Mouse (Mus musculus): ENCODE data around the gene Ccdc22.

GRCm38 (mm10) chrX:7553474-7553873 lies 51.8 kb downstream of the Ccdc22 start:
- no peak for TF ChIP-seq RCOR1 (conservative IDR thresholded peaks at IDR 0.05; ENCODE audit: low read depth, low read length)
- no peak for TF ChIP-seq E2F4 (IDR thresholded peaks at IDR 0.05; ENCODE audit: insufficient replicate concordance, low read depth, low read length)
- no peak for TF ChIP-seq BHLHE40 (IDR thresholded peaks at IDR 0.05; ENCODE audit: low read depth, low read length)
- no peak for TF ChIP-seq POLR2A (IDR thresholded peaks at IDR 0.05; ENCODE audit: low read depth, low read length)
- no peak for TF ChIP-seq MAX (IDR thresholded peaks at IDR 0.05; ENCODE audit: low read length)
- TF ChIP-seq SIN3A (IDR thresholded peaks at IDR 0.05; ENCODE audit: low read length): no peak
- TF ChIP-seq ETS1 (conservative IDR thresholded peaks at IDR 0.05; ENCODE audit: low read depth, low read length): no peak
- TF ChIP-seq JUND (conservative IDR thresholded peaks at IDR 0.05; ENCODE audit: low read depth, low read length): no peak
- no peak for TF ChIP-seq CTCF (conservative IDR thresholded peaks at IDR 0.05 in 1 of 2, IDR thresholded peaks at IDR 0.05 in 1 of 2; ENCODE audit: low read depth in 2 of 2, low read length in 2 of 2)
- no peak for TF ChIP-seq MYC (IDR thresholded peaks at IDR 0.05; ENCODE audit: low read depth, low read length)
- TF ChIP-seq GABPA (IDR thresholded peaks at IDR 0.05; ENCODE audit: insufficient replicate concordance, low read depth, low read length): no peak
- TF ChIP-seq IRF4 (IDR thresholded peaks at IDR 0.05; ENCODE audit: low read depth, low read length): no peak
- no peak for TF ChIP-seq TBP (conservative IDR thresholded peaks at IDR 0.05; ENCODE audit: low read depth, low read length)
- TF ChIP-seq ZMIZ1 (IDR thresholded peaks at IDR 0.05; ENCODE audit: low read depth, low read length): no peak
